Mouse (Mus musculus) C2C12 (cell line): Measurements from ENCODE around the gene Nf2. TPM values are rescaled to one million over a fixed set of nuclear protein-coding genes. Genes with fewer than 3 reads are reported as not detected.

Experiments
- H3K27me3 ChIP-seq: one replicate; pipeline ENCODE4 v1.6.1; 2011; ENCODE audit not compliant: control insufficient read depth, insufficient read depth, insufficient read length
- H3K36me3 ChIP-seq: one replicate; pipeline ENCODE4 v1.6.1; 2011; ENCODE audit not compliant: control insufficient read depth, insufficient read depth
- H3K4me3 ChIP-seq: one replicate; pipeline ENCODE4 v1.5.1; 2011; ENCODE audit warnings: mild to moderate bottlenecking, control low read depth; ENCODE audit not compliant: poor library complexity, insufficient read depth, severe bottlenecking
- H3K79me2 ChIP-seq: one replicate; pipeline ENCODE4 v1.6.1; 2011; ENCODE audit not compliant: control insufficient read depth, insufficient read depth
- H3K79me3 ChIP-seq: one replicate; pipeline ENCODE4 v1.6.1; 2011; ENCODE audit warnings: low read depth, control low read depth
- H3ac ChIP-seq: one replicate; pipeline ENCODE3; 2011; ENCODE audit warnings: low read depth; ENCODE audit not compliant: control insufficient read depth, insufficient read length
- CEBPB ChIP-seq: IDR thresholded peaks from one replicate; pipeline ENCODE4 v1.6.1; 2011; ENCODE audit warnings: low read depth, mild to moderate bottlenecking, control low read depth, moderate library complexity
- CTCF ChIP-seq: IDR thresholded peaks from one replicate; pipeline ENCODE4 v1.5.1; 2011; ENCODE audit not compliant: control insufficient read depth, insufficient read depth, insufficient read length
- FOSL1 ChIP-seq: IDR thresholded peaks from one replicate; pipeline ENCODE4 v1.8.0; 2011; ENCODE audit warnings: mild to moderate bottlenecking, low read length; ENCODE audit not compliant: poor library complexity, insufficient read depth, severe bottlenecking
- MAX ChIP-seq: IDR thresholded peaks from one replicate; pipeline ENCODE4 v1.6.1; 2011; ENCODE audit warnings: mild to moderate bottlenecking, control low read depth
- MYOD1 ChIP-seq: IDR thresholded peaks from one replicate; pipeline ENCODE4 v1.6.1; 2011; ENCODE audit warnings: low read depth; ENCODE audit not compliant: control insufficient read depth, insufficient read length
- MYOG ChIP-seq: IDR thresholded peaks from one replicate; pipeline ENCODE4 v1.6.1; 2011; ENCODE audit not compliant: control insufficient read depth, insufficient read length; ENCODE audit errors: extremely low read depth
- USF1 ChIP-seq: IDR thresholded peaks from one replicate; pipeline ENCODE4 v1.6.1; 2011; ENCODE audit warnings: low read depth, mild to moderate bottlenecking, control low read depth, moderate library complexity
- polyA plus RNA-seq: library from polyadenylated mRNA; unstranded; fragments of >200 nt; fragmentation: generic; extraction: Trizol; gene quantifications from one replicate; pipeline ENCODE4 v1.2.1, GENCODE M21; 2012; ENCODE audit warnings: missing spikeins

Nf2 gene
- polyA plus RNA-seq, 1 experiment, result 36.2 TPM

- Histone ChIP-seq H3K79me2 (no peaks in the 10 kb centered on the region), H3K36me3 (no peaks in the 10 kb centered on the region), H3K27me3 (no peaks in the 10 kb centered on the region), H3K4me3 (no peak overlapping the region), H3K79me3 (no peaks in the 10 kb centered on the region), H3ac (no peak overlapping the region)
- TF ChIP-seq FOSL1 (no peak), MYOD1 (no peak), MYOG (no peak), USF1 (no peak), CTCF (no peak), CEBPB (no peak), MAX (no peak)
These were observed 31.8 kb upstream of the Nf2 start for GRCm38 (mm10) chr11:4881087-4881486.

GRCm38 (mm10) chr11:4874551-4874950, 25.2 kb upstream of the Nf2 start:
- Histone ChIP-seq H3K79me2 (no peaks in the 10 kb centered on the region), H3K27me3 (no peaks in the 10 kb centered on the region), H3K79me3 (no peaks in the 10 kb centered on the region), H3K4me3 (no peak overlapping the region), H3K36me3 (no peaks in the 10 kb centered on the region), H3ac (no peak overlapping the region)
- no peak for TF ChIP-seq MYOD1
- no peak for TF ChIP-seq CEBPB
- TF ChIP-seq FOSL1, result no peak
- no peak for TF ChIP-seq MAX
- no peak for TF ChIP-seq MYOG
- no peak for TF ChIP-seq CTCF
- TF ChIP-seq USF1, result no peak

GRCm38 (mm10) chr11:4873755-4874475, 24.6 kb upstream of the Nf2 start, which contains the start of gene Nipsnap1:
TSS of gene Nipsnap1 (plus strand) at chr11:4873951.
- no peaks in the 10 kb centered on the region for H3K27me3 ChIP-seq
- no peaks in the 10 kb centered on the region for H3K79me3 ChIP-seq
- no peaks in the 10 kb centered on the region for H3K36me3 ChIP-seq
- peak within 1 kb of the TSS; percentile 21 for H3K4me3 ChIP-seq
- H3ac ChIP-seq, result peak within 1 kb of the TSS; percentile 25
- no peak for TF ChIP-seq MYOG
- no peaks in the 10 kb centered on the region for H3K79me2 ChIP-seq

GRCm38 (mm10) chr11:4865645-4866251, 16.4 kb upstream of the Nf2 start:
- H3K36me3 ChIP-seq, result no peaks in the 10 kb centered on the region
- no peak overlapping the region for H3K4me3 ChIP-seq
- TF ChIP-seq CTCF (peak; percentile 39), FOSL1 (no peak)
- no peaks in the 10 kb centered on the region for H3K79me2 ChIP-seq
- H3K27me3 ChIP-seq, result peaks cover 4% of the 10 kb centered on the region
- no peak overlapping the region for H3ac ChIP-seq
- no peaks in the 10 kb centered on the region for H3K79me3 ChIP-seq

GRCm38 (mm10) chr11:4862730-4863129, 13.4 kb upstream of the Nf2 start:
- Histone ChIP-seq H3K4me3 (no peak overlapping the region), H3ac (no peak overlapping the region)
- TF ChIP-seq FOSL1 (no peak), USF1 (no peak)

GRCm38 (mm10) chr11:4861816-4862604, 12.7 kb upstream of the Nf2 start:
- H3K27me3 ChIP-seq, result no peaks in the 10 kb centered on the region
- H3K79me2 ChIP-seq, result no peaks in the 10 kb centered on the region
- no peak for TF ChIP-seq USF1
- TF ChIP-seq MYOD1, result no peak
- no peak for TF ChIP-seq FOSL1
- TF ChIP-seq MAX, result no peak
- TF ChIP-seq MYOG, result no peak
- TF ChIP-seq CTCF, result no peak
- no peak for TF ChIP-seq CEBPB
- H3K4me3 ChIP-seq, result no peak overlapping the region
- no peaks in the 10 kb centered on the region for H3K79me3 ChIP-seq
- H3ac ChIP-seq, result no peak overlapping the region
- no peaks in the 10 kb centered on the region for H3K36me3 ChIP-seq

More at GRCm38 (mm10) chr11:4862730-4863129, 13.4 kb upstream of the Nf2 start:
- Histone ChIP-seq H3K79me2 (no peaks in the 10 kb centered on the region), H3K79me3 (no peaks in the 10 kb centered on the region), H3K27me3 (peaks cover under 1% of the 10 kb centered on the region), H3K36me3 (no peaks in the 10 kb centered on the region)
